Mouse (Mus musculus): ENCODE data around the gene Zfp467. TPM values are rescaled to one million over a fixed set of nuclear protein-coding genes. Genes with fewer than 3 reads are reported as not detected.

Gene Zfp467
- 17.1 and 20.4 TPM in 2 replicates for polyA plus RNA-seq (2016; fragmentation: Nextera tagmentation; extraction: Ambion mirVana)

DNA sequence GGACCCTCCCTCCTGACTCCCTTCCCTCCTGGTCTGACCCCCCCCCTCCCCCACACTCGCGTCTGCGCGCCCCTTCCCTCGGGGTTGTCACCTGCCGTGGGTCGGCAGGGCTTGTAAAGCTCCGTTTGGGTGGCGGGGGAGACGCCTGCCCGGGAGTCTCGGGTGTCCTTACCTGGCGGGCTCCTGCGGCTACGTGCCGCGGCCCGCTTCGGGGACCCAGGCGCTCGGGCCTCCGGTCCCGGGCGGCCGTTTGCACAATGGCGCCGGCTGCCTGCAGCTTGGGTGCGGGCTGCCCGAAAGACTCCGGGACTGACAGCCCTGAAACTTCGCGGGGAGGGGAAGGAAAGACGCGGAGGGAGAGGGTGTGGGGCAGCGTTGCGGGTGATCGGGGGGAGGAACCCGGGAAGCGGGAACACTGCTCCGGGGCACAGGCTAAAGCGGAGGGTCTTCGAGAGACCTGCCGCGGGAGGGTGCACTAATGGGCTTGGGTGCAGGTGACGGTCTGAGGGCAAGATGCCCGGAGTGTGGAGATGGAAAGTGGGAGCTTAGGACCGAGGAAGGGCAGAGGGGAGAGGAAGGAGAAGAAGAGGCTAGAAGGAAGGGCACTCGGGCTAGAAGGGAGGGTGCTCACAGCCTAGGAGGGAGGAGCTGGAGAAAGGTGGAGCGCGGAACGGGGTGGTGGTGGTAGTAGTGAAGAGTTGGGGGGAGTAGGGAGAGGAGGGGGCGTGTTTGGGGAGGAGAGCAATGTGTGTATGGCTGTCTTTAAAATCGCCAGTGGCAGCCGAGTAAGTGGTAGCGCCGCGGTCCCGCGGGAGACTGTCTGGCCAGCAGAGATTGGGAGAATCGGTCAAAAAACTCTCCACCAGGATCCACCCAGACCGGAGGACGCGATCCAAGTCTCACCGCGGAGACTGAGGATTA is at the start of gene Zfp467:
Zfp467 (minus strand) TSS at position 645 of the 921 bp plus-strand sequence.
- under 1% methylated on average over 62 of the region's 65 CpGs for WGBS
- H3K4me2 ChIP-seq, result peak within 1 kb of the TSS; percentile 92
- H3K4me3 ChIP-seq, result peak within 1 kb of the TSS; percentile 89
- 0 out of 2 replicates have a peak, but pooled peaks cover 8% of the 10 kb centered on the region for H3K27me3 ChIP-seq (replicated peaks)
- peak; percentile 40 for ATAC-seq (ENCODE audit: insufficient number of reproducible peaks, low FRiP score)
- H3K9me3 ChIP-seq (replicated peaks), result no peaks in the 10 kb centered on the region
- H3K36me3 ChIP-seq, result peaks cover 18% of the 10 kb centered on the region
- peaks cover 32% of the 10 kb centered on the region for H3K4me1 ChIP-seq (replicated peaks)
- H3K27ac ChIP-seq (ENCODE audit: poor library complexity, severe bottlenecking), result peak within 1 kb of the TSS; percentile 95
- H3K9ac ChIP-seq, result peak within 1 kb of the TSS; percentile 93

DNA sequence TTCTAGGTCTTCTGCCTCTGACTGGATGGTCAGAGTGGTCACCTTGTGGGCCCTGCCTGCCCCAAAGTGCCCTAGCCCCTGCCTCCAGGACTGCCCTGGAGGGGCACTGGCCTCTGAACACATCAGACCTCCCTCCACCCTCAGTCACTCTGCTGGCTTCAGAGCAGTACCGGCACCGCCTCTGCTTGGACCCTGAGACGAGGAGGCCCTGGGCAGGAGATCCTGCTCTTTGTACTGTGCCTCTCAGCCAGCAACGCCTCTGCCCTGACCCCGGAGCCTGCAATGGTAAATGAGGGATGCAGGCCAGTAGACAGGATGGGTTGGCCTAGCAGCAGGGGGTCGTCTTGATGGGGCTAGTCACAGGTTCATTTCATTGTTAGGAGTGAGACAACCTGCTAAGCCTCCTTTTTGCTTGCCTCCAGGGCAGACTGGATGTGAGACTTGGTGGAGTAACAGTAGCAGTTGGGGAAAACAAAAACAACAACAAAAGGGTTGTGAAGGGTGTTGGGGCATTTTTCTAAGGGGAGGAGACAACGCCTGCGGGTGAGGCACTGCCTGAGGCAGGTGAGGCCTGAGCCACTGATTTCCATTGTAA is 47.6 kb upstream of the Zfp467 start:
- no peak overlapping the region for H3K4me2 ChIP-seq
- H3K4me3 ChIP-seq, result no peak overlapping the region
- no peaks in the 10 kb centered on the region for H3K36me3 ChIP-seq
- no peak overlapping the region for H3K27ac ChIP-seq (ENCODE audit: poor library complexity, severe bottlenecking)
- no peak for ATAC-seq (ENCODE audit: insufficient number of reproducible peaks, low FRiP score)
- H3K27me3 ChIP-seq (replicated peaks), result peaks cover 38% of the 10 kb centered on the region
- WGBS, result 31% methylated on average over 8 of the region's 8 CpGs
- H3K9ac ChIP-seq, result no peak overlapping the region
- no peaks in the 10 kb centered on the region for H3K9me3 ChIP-seq (replicated peaks)
- H3K4me1 ChIP-seq (replicated peaks), result peaks cover 8% of the 10 kb centered on the region

GRCm38 (mm10) chr6:48491361-48491760 is 45.7 kb upstream of the Zfp467 start:
- Histone ChIP-seq H3K27ac (ENCODE audit: poor library complexity, severe bottlenecking) (no peak overlapping the region), H3K4me3 (no peak overlapping the region), H3K36me3 (no peaks in the 10 kb centered on the region), H3K27me3 (replicated peaks) (peaks cover 42% of the 10 kb centered on the region), H3K9me3 (replicated peaks) (no peaks in the 10 kb centered on the region), H3K4me2 (no peak overlapping the region), H3K4me1 (replicated peaks) (peaks cover 21% of the 10 kb centered on the region), H3K9ac (no peak overlapping the region)
- WGBS, result 57% methylated on average over 9 of the region's 9 CpGs
- ATAC-seq (ENCODE audit: insufficient number of reproducible peaks, low FRiP score), result no peak

GRCm38 (mm10) chr6:48489741-48490140 is 44.1 kb upstream of the Zfp467 start:
- Histone ChIP-seq H3K4me2 (no peak overlapping the region), H3K4me1 (replicated peaks) (peaks cover 23% of the 10 kb centered on the region), H3K36me3 (no peaks in the 10 kb centered on the region), H3K9ac (no peak overlapping the region), H3K4me3 (no peak overlapping the region), H3K9me3 (replicated peaks) (no peaks in the 10 kb centered on the region), H3K27me3 (replicated peaks) (peaks cover 42% of the 10 kb centered on the region), H3K27ac (ENCODE audit: poor library complexity, severe bottlenecking) (no peak overlapping the region)
- WGBS, result 71% methylated on average over 3 of the region's 3 CpGs
- ATAC-seq (ENCODE audit: insufficient number of reproducible peaks, low FRiP score), result no peak

GRCm38 (mm10) chr6:48487747-48488725 is 42.4 kb upstream of the Zfp467 start:
- H3K36me3 ChIP-seq, result no peaks in the 10 kb centered on the region
- no peaks in the 10 kb centered on the region for H3K9me3 ChIP-seq (replicated peaks)
- peak overlapping the region; percentile 68 for H3K4me2 ChIP-seq
- peak overlapping the region; percentile 23; the same call in 1 of the 2 replicates for H3K9ac ChIP-seq
- H3K27ac ChIP-seq (ENCODE audit: poor library complexity, severe bottlenecking), result peak overlapping the region; percentile 46; the same call in 1 of the 2 replicates
- peak overlapping the region; percentile 34 for H3K4me3 ChIP-seq
- peaks cover 23% of the 10 kb centered on the region for H3K4me1 ChIP-seq (replicated peaks)
- peaks cover 29% of the 10 kb centered on the region for H3K27me3 ChIP-seq (replicated peaks)
- peak; percentile 45 for ATAC-seq (ENCODE audit: insufficient number of reproducible peaks, low FRiP score)
- WGBS, result 7% methylated on average over 25 of the region's 25 CpGs

- 62% methylated on average over 5 of the region's 5 CpGs for WGBS
- no peaks in the 10 kb centered on the region for H3K9me3 ChIP-seq (replicated peaks)
- no peak for ATAC-seq (ENCODE audit: insufficient number of reproducible peaks, low FRiP score)
- no peak overlapping the region for H3K4me3 ChIP-seq
- peaks cover 9% of the 10 kb centered on the region for H3K4me1 ChIP-seq (replicated peaks)
- H3K27ac ChIP-seq (ENCODE audit: poor library complexity, severe bottlenecking), result no peak overlapping the region
- no peak overlapping the region for H3K9ac ChIP-seq
- H3K27me3 ChIP-seq (replicated peaks), result peaks cover 8% of the 10 kb centered on the region; the same call in 1 of the 2 replicates
- H3K4me2 ChIP-seq, result no peak overlapping the region
- no peaks in the 10 kb centered on the region for H3K36me3 ChIP-seq
Observed at GRCm38 (mm10) chr6:48482501-48482900, 36.9 kb upstream of the Zfp467 start.

GRCm38 (mm10) chr6:48478446-48478845 is 32.8 kb upstream of the Zfp467 start:
- H3K27ac ChIP-seq (ENCODE audit: poor library complexity, severe bottlenecking), result no peak overlapping the region
- no peaks in the 10 kb centered on the region for H3K36me3 ChIP-seq
- ATAC-seq (ENCODE audit: insufficient number of reproducible peaks, low FRiP score), result no peak
- WGBS, result 81% methylated on average over 4 of the region's 4 CpGs
- peaks cover 10% of the 10 kb centered on the region for H3K4me1 ChIP-seq (replicated peaks)
- no peak overlapping the region for H3K9ac ChIP-seq
- H3K27me3 ChIP-seq (replicated peaks), result 0 out of 2 replicates have a peak, but pooled peaks cover 9% of the 10 kb centered on the region
- no peak overlapping the region for H3K4me2 ChIP-seq
- no peaks in the 10 kb centered on the region for H3K9me3 ChIP-seq (replicated peaks)
- no peak overlapping the region for H3K4me3 ChIP-seq

DNA sequence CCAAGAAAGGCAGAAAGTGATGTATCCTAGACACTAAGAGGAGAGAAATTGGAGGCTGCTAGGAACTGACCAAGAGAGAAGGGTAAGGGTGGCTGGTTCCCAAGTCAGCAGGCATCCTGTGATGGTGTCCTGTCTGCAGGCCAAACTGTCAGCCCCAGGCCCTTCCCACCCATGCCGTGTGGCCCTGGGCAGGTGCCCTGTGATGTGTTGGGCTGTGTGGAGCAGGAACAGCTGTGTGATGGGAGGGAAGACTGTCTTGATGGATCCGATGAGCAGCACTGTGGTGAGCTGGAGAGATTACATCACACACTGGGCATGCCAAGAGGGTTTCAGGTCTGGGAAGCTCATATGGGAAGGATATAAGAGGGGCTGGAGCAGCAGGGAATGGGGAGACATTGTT is 25.1 kb upstream of the Zfp467 start:
- no peak overlapping the region for H3K4me2 ChIP-seq
- WGBS, result 72% methylated on average over 2 of the region's 2 CpGs

DNA sequence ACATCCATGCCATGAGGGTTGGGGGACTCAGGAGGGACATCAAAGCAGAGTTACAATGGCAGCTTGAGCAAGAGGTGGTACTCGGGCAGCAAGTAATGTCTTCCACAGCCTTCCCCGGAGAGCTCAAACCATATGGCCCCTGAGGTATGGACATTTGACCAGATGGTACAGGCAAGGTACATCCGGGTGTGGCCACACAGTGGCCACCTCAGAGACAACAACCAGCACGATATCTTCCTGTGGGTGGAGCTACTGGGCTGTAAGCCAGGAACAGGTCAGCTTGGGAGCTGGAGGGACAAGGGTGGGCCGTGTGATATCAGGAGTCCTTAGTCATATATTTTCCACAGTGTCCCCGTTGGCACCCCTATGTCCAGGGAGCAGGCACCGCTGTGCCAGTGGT is 21.9 kb upstream of the Zfp467 start:
- WGBS, result 63% methylated on average over 7 of the region's 7 CpGs

More for the DNA sequence above, 25.1 kb upstream of the Zfp467 start:
- H3K4me3 ChIP-seq, result no peak overlapping the region
- no peaks in the 10 kb centered on the region for H3K36me3 ChIP-seq
- H3K9ac ChIP-seq, result no peak overlapping the region
- peaks cover 2% of the 10 kb centered on the region for H3K4me1 ChIP-seq (replicated peaks)
- no peak overlapping the region for H3K27ac ChIP-seq (ENCODE audit: poor library complexity, severe bottlenecking)
- no peak for ATAC-seq (ENCODE audit: insufficient number of reproducible peaks, low FRiP score)
- H3K27me3 ChIP-seq (replicated peaks), result 0 out of 2 replicates have a peak, but pooled peaks cover 9% of the 10 kb centered on the region
- no peaks in the 10 kb centered on the region for H3K9me3 ChIP-seq (replicated peaks)

DNA sequence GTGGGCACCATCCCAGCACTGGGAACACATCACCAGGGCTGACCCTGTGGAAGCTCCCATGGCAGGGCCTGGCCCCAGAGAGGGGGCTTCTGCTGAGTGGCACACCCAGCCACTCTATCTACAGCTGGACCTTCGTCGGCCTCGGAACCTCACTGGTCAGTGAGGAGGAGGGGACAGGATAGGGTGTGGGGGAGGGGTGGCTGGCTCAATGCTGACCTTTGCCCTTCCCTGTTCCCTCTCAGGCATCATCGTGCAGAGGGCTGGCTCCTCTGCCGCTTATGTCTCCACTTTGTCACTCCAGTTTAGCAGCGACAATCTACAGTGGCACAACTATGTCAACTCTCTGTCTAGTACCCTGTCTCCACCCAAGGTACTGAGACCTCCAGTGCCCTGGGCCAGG is 21.1 kb upstream of the Zfp467 start:
- Histone ChIP-seq H3K4me3 (no peak overlapping the region), H3K4me2 (no peak overlapping the region), H3K36me3 (no peaks in the 10 kb centered on the region), H3K9me3 (replicated peaks) (no peaks in the 10 kb centered on the region), H3K27ac (ENCODE audit: poor library complexity, severe bottlenecking) (no peak overlapping the region), H3K27me3 (replicated peaks) (no peaks in the 10 kb centered on the region; the same call in 1 of the 2 replicates), H3K9ac (no peak overlapping the region; the same call in 1 of the 2 replicates), H3K4me1 (replicated peaks) (no peaks in the 10 kb centered on the region)
- ATAC-seq (ENCODE audit: insufficient number of reproducible peaks, low FRiP score), result no peak
- 14% methylated on average over 6 of the region's 6 CpGs for WGBS

More for the DNA sequence above, 21.9 kb upstream of the Zfp467 start:
- H3K9me3 ChIP-seq (replicated peaks), result no peaks in the 10 kb centered on the region
- H3K4me2 ChIP-seq, result no peak overlapping the region
- no peaks in the 10 kb centered on the region for H3K4me1 ChIP-seq (replicated peaks)
- no peaks in the 10 kb centered on the region for H3K27me3 ChIP-seq (replicated peaks)
- no peaks in the 10 kb centered on the region for H3K36me3 ChIP-seq
- no peak overlapping the region for H3K4me3 ChIP-seq
- H3K9ac ChIP-seq, result no peak overlapping the region
- ATAC-seq (ENCODE audit: insufficient number of reproducible peaks, low FRiP score), result no peak
- H3K27ac ChIP-seq (ENCODE audit: poor library complexity, severe bottlenecking), result no peak overlapping the region

All from heart, embryonic 12.5 days (tissue).